Mouse (Mus musculus) heart, adult 2 months (tissue): ENCODE results near the gene L2hgdh. TPM values are rescaled to one million over a fixed set of nuclear protein-coding genes. Genes with fewer than 3 reads are reported as not detected.

Experiments used
- DNase-seq, 2 experiments: peaks; one replicate each; pipeline ENCODE4 v3.0.0; 2021
- H3K27ac ChIP-seq: fragments of 200-600 bp; 2 replicates; pipeline ENCODE4 v1.8.1; 2022
- H3K27me3 ChIP-seq: fragments of 200-500 bp; 2 replicates; pipeline ENCODE4 v1.6.1; 2012; ENCODE audit warnings: mild to moderate bottlenecking, low read length, inconsistent platforms, mixed read lengths; ENCODE audit not compliant: control insufficient read depth, insufficient read depth
- H3K36me3 ChIP-seq: fragments of 200-500 bp; 2 replicates; pipeline ENCODE4 v1.6.1; 2012; ENCODE audit warnings: low read length, inconsistent platforms; ENCODE audit not compliant: control insufficient read depth, insufficient read depth
- H3K4me1 ChIP-seq: fragments of 200-500 bp; 2 replicates; pipeline ENCODE4 v1.6.1; 2011; ENCODE audit warnings: low read length; ENCODE audit not compliant: control insufficient read depth, insufficient read depth
- H3K4me3 ChIP-seq: fragments of 200-600 bp; 2 replicates; pipeline ENCODE4 v1.8.1; 2022
- H3K79me2 ChIP-seq: fragments of 200-500 bp; replicated peaks from 2 replicates; pipeline ENCODE4 v1.6.1; 2012; ENCODE audit warnings: mild to moderate bottlenecking, inconsistent platforms, low read length, moderate library complexity, mixed read lengths; ENCODE audit not compliant: control insufficient read depth, insufficient read depth
- H3K9ac ChIP-seq: fragments of 200-500 bp; 2 replicates; pipeline ENCODE4 v1.6.1; 2012; ENCODE audit warnings: low read depth, mild to moderate bottlenecking, control low read depth, inconsistent platforms, low read length, mixed read lengths
- CTCF ChIP-seq: fragments of 200-600 bp; IDR thresholded peaks from 2 replicates; pipeline ENCODE4 v1.8.1; 2022; ENCODE audit warnings: antibody characterized with exemption, mild to moderate bottlenecking, moderate library complexity
- EP300 ChIP-seq: fragments of 200-500 bp; IDR thresholded peaks from 2 replicates; pipeline ENCODE4 v1.6.1; 2011; ENCODE audit warnings: low read depth, low read length, control low read depth; ENCODE audit not compliant: insufficient read depth
- POLR2A ChIP-seq: fragments of 200-500 bp; IDR thresholded peaks from 2 replicates; pipeline ENCODE4 v1.6.1; 2011; ENCODE audit warnings: mild to moderate bottlenecking, low read depth, low read length, control low read depth; ENCODE audit not compliant: insufficient read depth
- WGBS: fragments of 180-500 bp; shearing (Covaris S2); methylation state at CpG from one replicate; pipeline ENCODE4 v1.1.7; 2018; 5-methylcytosine and 5-hydroxymethylcytosine counted together
- intact Hi-C: fragments of 180-260 bp; cut with DNase I; formaldehyde crosslinking; loops from one replicate; pipeline ENCODE4 v1.15.1; 2025
- polyA plus RNA-seq: library from polyadenylated mRNA; depleted of rRNA; stranded (reverse); fragments of >200 nt; gene quantifications from 2 replicates; pipeline ENCODE4 v1.2.3, GENCODE M21; 2012
- total RNA-seq, 2 experiments: library from RNA; stranded (reverse); gene quantifications; 2 replicates each; pipeline ENCODE4 v1.2.3; 2021

The L2hgdh gene
- total and polyA plus RNA-seq, 3 experiments: 13.8 to 49.4 (median 41.9) TPM

- Histone ChIP-seq H3K4me1 (peaks cover 2% of the 10 kb centered on the region), H3K79me2 (no peaks in the 10 kb centered on the region), H3K4me3 (no peak overlapping the region), H3K9ac (no peak overlapping the region), H3K27ac (no peak overlapping the region), H3K36me3 (no peaks in the 10 kb centered on the region), H3K27me3 (no peaks in the 10 kb centered on the region)
- no peak for DNase-seq
- TF ChIP-seq CTCF (no peak), POLR2A (no peak), EP300 (no peak)
- intact Hi-C loops: no loop called here
- 76% methylated on average over 2 of the region's 2 CpGs for WGBS
Observed at GRCm38 (mm10) chr12:69723376-69723775, 1.3 kb downstream of the L2hgdh start.

DNA sequence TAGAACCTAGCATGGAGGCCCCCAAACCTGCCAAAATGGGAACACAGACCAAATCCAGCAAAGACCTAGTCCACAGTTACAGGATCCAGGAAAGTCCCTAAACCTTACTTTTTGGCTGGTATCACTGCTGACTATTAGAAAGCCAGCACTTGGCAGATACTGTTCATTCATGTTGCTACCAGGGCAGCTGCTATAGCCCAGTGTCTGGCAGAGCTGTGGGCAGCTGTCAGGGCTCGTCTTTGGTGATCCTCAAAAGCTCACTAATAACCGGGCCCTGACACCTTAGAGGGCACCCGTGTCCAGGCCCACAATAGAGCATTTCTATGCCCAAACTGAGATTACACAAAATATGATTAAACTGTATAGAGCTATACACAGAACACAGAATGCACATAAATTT is 1.8 kb downstream of the L2hgdh start:
- Histone ChIP-seq H3K9ac (no peak overlapping the region), H3K4me1 (peaks cover 2% of the 10 kb centered on the region), H3K27me3 (no peaks in the 10 kb centered on the region), H3K36me3 (no peaks in the 10 kb centered on the region), H3K79me2 (no peaks in the 10 kb centered on the region), H3K27ac (no peak overlapping the region), H3K4me3 (no peak overlapping the region)
- DNase-seq: no peak
- 88% methylated on average over 3 of the region's 3 CpGs for WGBS
- intact Hi-C loops: no loop called here
- TF ChIP-seq POLR2A (no peak), EP300 (no peak), CTCF (no peak)

- Histone ChIP-seq H3K36me3 (no peaks in the 10 kb centered on the region), H3K4me3 (no peak overlapping the region), H3K9ac (no peak overlapping the region), H3K27me3 (no peaks in the 10 kb centered on the region), H3K79me2 (no peaks in the 10 kb centered on the region), H3K4me1 (no peaks in the 10 kb centered on the region), H3K27ac (no peak overlapping the region)
- no peak for DNase-seq
- TF ChIP-seq EP300 (no peak), CTCF (no peak), POLR2A (no peak)
- intact Hi-C loops: no loop called here
Observed at GRCm38 (mm10) chr12:69713628-69714027, 11.0 kb downstream of the L2hgdh start.

DNA sequence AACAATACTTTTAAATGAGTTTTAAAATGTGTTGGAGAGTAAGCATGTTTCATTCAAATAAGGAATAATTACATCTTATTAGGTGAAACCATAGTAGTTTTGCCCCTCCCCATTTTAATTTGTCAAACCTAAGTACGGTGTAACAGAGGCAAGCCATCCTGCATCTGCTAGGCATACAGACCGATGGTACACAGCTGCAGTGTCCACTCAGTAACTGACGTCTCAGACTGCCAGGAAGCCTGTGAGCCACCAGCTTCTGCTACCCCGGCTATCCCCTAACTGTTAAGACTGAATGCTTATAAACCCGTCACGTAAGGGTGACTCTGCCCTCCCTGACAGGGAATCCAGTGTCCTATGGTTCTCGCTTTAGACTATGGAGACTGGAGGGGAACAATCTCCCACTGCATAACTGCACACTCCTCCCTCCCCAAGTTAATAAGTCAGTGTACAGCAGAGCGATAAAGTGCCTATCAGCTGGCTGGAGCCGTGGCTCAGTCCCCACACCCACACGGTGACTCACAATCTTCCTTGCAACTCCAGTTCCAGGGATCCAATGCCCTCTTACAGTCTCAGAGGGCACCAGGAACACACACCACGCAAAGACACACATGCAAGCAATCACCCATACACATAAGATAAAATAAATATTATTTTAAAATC is 19.7 kb downstream of the L2hgdh start:
- Histone ChIP-seq H3K79me2 (no peaks in the 10 kb centered on the region), H3K27me3 (no peaks in the 10 kb centered on the region), H3K4me1 (no peaks in the 10 kb centered on the region), H3K27ac (no peak overlapping the region), H3K9ac (no peak overlapping the region), H3K4me3 (no peak overlapping the region), H3K36me3 (no peaks in the 10 kb centered on the region)
- no peak for TF ChIP-seq POLR2A
- TF ChIP-seq CTCF: no peak
- DNase-seq: no peak
- 64% methylated on average over 11 of the region's 11 CpGs for WGBS
- intact Hi-C loops: no loop called here

DNA sequence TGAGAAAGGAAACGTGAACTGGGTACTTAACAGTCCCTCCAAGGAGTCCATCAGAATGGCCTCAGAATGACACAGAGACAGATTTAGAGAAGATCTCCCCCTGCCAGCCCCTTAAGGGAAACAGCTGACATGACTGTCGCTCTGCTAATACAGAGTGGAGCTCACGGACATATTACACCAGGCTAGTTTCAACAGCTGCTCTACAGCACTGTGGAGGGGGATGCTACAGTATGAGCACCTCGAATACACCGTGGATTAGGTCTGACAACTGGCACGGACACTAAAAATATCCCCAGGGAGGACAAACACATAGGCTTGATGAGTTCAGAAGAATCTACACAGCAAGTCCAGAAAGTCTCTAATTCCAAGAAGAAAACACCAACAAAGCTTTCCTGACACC is 26.3 kb downstream of the L2hgdh start:
- WGBS: 81% methylated on average over 6 of the region's 6 CpGs
- H3K27ac ChIP-seq: no peak overlapping the region
- no peaks in the 10 kb centered on the region for H3K27me3 ChIP-seq
- no peaks in the 10 kb centered on the region for H3K36me3 ChIP-seq
- intact Hi-C loops: loop anchor here (5.0 kb wide), 3 partner anchors 51 to 116 kb away; partner anchors contain the start of gene Vcpkmt
- DNase-seq: no peak
- no peak overlapping the region for H3K4me3 ChIP-seq
- TF ChIP-seq POLR2A: no peak
- TF ChIP-seq EP300: no peak
- TF ChIP-seq CTCF: no peak
- no peak overlapping the region for H3K9ac ChIP-seq
- H3K79me2 ChIP-seq: no peaks in the 10 kb centered on the region
- no peaks in the 10 kb centered on the region for H3K4me1 ChIP-seq

DNA sequence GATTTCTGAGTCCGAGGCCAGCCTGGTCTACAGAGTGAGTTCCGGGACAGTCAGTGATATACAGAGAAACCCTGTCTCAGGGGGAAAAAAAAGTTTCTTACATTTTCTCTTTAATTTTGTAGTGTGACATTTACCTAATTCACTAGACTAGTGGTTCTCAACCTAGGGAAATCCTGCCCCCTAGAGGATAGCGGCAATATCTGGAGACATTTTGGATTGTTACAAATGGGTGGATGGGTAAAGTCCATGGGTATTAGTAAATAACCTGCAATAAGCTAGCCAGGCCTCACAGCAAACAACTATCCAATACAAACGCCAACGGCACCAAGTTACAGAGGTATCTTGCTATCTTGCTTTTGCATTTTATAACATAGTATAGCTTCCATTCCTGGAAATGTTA is 27.9 kb downstream of the L2hgdh start:
- TF ChIP-seq EP300: no peak
- TF ChIP-seq POLR2A: no peak
- peak; percentile 87 for TF ChIP-seq CTCF
- peak in 1 of 2 experiments; percentile 40 for DNase-seq
- Histone ChIP-seq H3K4me3 (no peak overlapping the region), H3K27ac (no peak overlapping the region), H3K27me3 (no peaks in the 10 kb centered on the region), H3K9ac (no peak overlapping the region), H3K4me1 (no peaks in the 10 kb centered on the region), H3K79me2 (no peaks in the 10 kb centered on the region), H3K36me3 (no peaks in the 10 kb centered on the region)
- intact Hi-C loops: loop anchor here (5.0 kb wide), 3 partner anchors 49 to 114 kb away; partner anchors contain the start of gene Vcpkmt
- WGBS: 61% methylated on average over 5 of the region's 5 CpGs
